Mouse (Mus musculus) A20 (cell line): ENCODE measurements around the gene Pnmal1.
"Not testable (repeated sequence)": the region's sequence is repeated elsewhere in the genome, so short reads cannot be mapped to it uniquely, and the experiment has no call there.

Source experiments
- DNase-seq: peaks from one replicate; pipeline ENCODE4 v3.0.0-alpha.2; 2011; ENCODE audit warnings: low read depth, low spot score

Gene Pnmal1

DNA sequence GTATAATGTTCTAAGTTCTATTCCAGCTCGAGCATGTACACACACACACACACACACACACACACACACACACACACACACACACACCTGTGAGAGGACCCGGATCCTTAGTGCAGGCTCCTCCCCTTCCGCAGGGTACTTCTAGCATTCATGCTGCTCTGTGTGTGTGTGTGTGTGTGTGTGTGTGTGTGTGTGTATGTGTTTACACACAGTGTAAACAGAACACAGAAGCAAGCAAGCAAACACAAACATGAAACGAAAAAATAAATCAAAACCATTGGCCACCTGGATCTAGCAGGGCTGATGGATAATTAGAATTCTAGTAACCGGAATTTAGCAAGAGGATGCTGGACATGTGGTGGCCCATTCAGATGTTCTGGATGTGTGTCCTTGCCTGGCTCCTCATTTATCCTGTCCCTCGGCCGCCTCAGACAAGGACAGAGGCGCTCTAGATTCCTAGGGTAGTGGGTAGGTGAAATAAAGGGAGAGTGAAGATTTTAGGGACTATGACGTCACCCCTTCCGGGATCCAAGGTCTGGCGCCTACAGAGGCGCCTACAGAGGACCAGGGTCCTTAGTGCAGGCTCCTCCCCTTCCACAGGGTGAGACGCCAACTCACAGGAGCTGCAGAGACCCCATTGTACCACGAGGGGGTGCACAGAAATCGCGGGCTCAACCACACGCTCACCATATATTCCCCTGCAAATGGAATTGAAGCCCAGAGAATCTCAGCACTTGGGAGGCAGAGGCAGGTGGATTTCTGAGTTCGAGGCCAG lies 8.4 kb upstream of the Pnmal1 start:
- DNase-seq, result peak; percentile 96

DNA sequence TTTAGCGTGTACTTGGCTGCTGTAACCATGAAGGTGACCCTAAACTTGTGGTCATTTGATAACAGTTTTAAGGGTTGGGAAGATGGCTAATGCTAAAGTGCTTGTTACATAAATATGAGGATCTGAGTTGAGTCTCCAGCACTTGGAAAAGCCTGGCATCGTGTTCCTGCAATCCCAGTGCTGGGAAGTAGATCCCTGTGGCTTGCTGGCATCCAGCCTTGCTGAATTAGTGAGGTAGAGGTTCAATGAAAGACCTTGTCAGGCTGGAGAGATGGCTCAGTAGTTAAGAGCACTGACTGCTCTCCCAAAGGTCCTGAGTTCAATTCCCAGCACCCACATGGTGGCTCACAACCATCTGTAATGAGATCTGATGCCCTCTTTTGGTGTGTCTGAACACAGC lies 5.7 kb upstream of the Pnmal1 start:
- DNase-seq, result not testable (repeated sequence)

DNA sequence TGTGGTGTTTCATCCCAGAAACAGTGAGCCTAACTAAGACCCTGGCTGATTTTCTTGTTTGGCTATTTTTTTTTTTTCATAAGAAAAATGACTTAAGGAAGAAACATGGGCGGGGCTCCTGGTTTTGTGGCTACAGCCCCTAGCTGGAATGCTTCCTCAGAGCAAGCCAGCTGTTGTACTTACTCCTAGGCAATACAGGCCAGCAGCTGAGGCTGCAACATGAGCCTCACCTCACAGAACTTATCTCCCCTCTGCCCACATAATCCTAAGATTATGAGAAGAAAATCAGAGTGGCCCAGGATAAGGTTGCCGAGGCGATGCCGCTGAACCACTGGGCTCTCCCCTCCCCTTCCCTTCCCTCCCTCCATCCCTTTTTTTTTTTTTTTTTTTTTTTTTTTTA lies 3.8 kb upstream of the Pnmal1 start:
- DNase-seq, result no peak

DNA sequence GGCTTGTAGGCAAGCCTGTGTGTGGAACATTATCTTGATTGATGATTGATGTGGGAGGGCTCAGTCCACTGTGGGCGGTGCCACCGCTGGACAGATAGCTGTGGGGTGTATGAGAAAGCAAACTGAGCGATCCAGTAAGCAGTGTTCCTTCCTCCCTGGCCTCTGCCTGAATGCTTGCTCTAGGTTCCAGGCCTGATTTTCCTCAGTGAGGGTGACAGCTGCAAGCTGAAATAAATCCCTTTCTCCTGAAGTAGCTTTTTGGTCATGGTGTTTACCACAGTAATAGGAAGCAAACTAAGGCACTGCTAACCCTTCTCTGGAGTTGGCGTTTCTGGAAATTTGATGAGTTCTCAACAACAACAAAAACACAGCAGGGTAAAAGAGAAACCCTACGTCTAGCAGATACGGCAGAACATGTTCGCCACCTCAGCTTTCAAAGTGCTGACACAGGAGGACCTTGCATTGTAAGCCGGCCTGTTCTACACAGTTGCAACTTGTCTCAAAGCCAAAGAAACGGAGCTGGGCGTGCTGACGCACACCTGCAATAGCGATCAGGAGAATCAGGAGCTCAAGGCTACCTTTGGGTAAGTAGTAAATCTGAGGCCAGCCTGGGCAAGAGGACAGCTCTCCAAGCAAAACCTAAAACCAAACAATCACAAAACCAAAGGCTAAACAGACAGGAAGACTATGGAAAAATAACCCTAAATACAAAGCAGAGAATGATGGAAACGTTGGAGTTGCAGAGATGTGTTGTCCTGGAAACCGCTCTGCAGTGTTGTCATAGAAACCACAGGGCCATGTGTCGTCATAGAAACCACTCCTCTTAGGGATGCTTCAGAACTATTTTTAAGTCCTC lies 2.8 kb upstream of the Pnmal1 start:
- no peak for DNase-seq

DNA sequence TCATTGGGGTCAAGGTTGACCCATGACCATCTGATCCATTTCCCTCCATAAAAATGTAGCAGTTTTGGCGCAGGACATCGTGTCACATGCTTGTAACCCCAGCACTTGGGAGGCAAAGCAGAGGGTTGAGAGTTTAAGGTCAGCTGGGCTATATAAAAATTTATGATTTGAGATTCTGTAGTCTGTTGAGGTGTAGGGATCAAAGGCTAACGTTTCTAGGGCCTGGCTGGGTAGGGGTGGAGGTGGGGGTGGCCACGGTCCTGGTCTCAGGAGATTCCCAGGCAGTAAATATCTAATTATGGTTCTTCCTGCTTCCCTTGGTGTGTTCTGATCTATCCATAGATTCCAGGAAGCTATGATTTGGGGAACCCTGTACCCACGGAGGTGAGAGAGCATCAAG lies 2.2 kb downstream of the Pnmal1 start:
- DNase-seq, result no peak

DNA sequence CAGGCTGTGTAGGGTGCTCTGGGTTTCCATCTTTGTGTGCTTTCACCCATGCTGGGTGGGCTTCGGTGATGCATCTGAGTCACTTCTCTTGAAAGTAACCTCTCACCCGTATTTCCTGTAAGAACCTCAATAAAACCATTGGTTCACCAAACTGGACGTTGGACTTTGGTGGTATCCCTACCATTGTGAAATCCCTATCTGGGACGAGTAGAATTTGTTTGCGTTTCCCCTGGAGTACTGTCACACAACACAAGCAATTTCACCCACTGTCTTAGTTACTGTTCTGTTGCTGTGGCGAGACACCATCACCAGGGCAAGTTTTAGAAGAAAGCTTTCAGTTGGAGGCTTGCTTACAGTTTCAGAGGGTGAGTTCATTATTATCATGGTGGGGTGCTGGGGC lies 8.9 kb downstream of the Pnmal1 start:
- DNase-seq, result no peak

DNA sequence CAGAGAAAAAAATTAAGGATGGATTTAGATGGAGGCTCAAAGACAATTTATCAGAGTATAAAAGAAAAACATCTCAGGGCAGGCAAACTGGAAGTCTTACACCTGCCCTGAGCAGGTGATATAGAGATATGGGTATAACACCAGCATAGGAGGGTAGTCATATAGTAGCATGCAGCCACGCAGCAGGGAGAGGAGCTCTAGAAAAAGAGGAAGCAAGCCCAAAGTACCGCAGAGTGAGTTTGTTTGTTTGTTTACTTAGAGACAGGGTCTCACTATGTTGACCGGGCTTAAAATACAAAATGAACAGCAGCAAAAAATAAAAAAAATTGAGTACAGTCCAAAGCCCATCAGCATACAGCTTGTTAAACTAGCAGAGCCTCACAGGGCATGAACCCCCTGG lies 11.7 kb downstream of the Pnmal1 start:
- peak; percentile 67 for DNase-seq

DNA sequence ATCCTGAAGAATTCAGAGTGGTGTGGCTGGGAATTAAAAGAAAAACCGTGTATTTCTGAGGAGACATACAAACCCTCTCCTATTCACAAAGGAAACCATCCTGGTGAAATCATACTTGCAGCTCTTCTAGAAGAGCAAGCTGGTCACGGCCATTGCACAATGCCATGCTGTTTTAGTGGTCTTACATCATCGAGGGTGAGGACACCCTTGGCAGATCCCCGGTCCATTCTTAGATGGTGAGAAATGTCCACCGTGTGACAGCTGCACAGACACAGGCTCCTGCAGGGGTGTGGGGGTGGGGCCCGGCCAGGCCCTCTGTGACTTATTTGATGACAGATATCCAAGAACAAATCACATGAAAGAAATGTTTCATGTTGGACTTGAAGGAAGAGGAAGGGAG lies 14.5 kb downstream of the Pnmal1 start:
- DNase-seq, result peak; percentile 41

DNA sequence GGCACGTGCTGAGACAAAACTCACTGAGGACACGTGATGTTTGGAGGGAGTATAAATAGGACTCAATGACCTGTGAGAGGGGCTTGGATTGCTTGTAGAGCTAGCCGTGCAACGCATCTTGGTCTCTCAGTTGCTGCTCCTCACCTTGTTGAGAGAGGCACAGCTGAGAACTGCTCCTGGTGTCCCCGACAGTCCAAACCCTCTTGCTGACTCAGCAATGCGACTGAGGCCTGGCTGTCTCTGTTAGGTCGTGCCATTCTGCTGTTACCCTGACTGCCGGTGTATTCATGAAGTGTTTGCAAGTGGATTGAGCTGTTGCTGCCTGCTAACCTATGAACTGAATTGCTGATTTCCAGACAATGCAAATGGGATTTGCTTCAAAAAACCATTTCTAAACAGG lies 16.8 kb downstream of the Pnmal1 start:
- DNase-seq, result no peak

DNA sequence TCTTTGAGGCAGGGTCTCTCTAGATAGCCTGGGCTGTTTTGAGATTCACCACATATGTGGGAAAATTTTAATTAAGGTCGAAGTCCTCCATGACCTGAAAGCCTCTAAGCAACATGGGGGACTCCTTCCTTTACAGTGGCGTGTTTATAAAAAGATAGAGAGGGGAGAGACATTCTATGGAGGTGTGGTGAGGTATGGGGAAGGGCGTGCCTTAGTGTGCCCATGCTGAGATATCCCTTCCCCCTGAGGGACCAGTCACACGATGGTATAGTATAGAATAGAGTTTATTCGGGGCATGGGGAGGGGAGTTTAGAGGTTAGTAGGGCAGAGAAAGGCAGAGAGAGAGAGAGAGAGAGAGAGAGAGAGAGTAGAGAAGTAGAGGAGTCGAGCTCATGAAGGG lies 18.7 kb downstream of the Pnmal1 start:
- no peak for DNase-seq

DNA sequence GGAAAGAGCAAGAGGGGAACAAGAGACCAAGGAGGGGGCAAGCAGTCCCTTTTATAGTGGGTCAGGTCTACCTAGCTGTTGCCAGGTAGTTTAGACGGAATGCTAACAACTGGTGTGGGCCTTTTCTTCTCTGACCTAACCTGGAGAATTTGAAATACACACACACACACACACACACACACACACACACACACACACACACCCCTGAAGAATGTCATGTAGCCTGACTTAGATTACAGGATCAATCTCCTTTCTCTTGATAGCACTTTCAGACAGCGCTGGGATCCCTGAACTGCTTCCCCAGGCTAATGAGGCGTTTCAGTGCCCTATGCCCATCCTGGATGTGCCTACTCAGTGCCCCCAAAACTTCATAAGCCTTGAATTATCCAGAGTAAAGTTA lies 19.1 kb downstream of the Pnmal1 start:
- no peak for DNase-seq

DNA sequence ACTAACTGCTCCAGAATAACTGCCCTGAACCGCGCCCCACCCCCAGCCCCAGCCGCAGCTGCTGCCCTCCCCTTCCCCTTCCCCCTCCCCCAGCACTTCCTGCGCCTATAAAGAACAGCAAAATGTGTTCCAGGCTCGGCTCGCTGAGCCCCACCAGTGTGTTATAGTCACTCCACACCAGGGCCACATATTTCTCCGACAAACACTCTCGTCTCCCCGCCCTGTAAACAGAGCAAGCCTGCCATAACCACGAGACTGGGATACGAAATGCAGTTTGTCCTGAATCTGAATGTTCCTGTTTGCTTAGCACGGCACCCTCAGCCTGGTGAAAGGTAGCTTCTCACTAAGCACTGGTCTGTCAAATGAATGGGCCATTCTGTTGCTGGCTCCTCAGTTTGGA lies 20.9 kb downstream of the Pnmal1 start:
- peak; percentile 57 for DNase-seq

DNA sequence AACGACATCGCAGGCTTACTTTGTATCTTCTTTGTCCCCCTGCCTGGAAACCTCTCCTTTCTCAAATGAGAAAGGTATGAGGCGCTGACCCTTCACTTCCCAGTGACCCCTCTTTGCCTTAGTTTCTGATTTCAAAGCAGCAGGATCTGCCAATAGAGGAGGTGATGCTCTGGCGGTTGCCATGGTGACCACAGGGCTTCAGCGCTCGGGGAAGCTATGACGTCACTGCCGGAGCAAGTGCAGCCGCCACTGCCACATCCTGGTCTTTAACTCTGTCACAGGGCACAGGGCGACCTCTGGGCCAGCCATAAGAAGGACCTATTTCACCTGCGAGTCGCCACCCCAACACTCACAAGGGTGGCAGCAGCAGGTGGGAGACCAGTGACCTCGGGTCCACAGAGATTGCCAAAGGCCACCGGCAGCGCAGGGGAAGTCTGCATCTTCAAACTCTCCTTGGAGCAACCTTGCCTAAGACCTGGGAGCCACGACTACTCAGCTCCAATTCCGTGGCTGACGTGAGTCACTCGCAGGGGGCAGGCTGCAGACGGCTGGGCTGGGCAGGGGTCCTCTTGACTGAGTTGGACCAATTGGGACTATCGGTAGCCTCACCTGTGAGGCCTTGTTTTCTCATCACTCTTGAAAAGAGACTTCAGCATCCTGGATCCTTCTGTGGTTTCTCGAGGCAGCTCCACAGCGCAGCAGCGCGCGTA lies 23.5 kb downstream of the Pnmal1 start, which contains the start of gene Gm42372:
TSS of gene Gm42372 (plus strand) at position 228 of the 710 bp plus-strand sequence.
- no peak for DNase-seq

DNA sequence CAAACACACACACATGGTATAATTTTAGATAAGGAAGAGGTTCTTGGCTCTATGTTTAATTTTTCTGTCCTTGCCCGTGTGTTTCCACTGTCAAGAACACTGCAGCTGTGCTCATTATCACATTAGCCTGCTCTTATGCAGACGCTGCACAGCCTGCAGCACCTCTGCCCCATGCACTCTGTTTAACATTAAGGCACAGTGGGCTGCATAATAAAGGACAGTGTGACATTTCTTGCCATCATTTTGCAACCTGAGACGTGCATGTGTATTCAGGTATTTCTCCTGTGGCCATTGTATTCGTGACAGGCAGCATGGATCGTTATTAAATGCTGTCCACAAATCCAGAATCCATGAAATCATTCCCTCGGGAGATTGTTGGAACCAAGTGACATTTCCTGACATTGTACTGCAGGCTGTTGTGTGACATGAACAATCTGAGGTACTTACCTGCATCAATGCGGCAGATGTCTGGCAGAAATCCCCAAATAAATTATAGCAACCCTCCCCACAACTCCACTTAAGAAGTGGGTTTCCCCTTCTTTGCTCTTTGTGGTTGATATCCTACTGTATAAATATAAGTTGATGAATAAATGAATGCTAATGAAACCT lies 28.2 kb downstream of the Pnmal1 start:
- no peak for DNase-seq

DNA sequence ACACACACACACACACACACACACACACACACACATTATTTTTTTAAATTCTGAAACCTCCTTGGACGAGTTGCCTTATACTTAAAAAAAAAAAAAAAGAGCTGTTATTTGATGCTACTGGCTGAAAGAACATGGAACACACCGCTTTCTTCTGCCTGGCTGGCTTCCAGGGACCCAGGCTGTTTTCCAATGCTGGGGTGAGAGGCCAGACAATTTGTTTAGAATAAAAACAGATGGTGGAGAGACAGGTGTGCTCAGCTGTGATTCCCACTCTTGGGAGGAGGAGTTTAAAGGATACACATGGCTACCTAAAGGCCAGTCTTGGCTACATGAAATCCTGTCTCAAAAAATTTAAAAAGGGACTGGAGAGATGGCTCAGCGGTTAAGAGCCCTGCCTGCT lies 28.9 kb downstream of the Pnmal1 start:
- DNase-seq, result no peak

DNA sequence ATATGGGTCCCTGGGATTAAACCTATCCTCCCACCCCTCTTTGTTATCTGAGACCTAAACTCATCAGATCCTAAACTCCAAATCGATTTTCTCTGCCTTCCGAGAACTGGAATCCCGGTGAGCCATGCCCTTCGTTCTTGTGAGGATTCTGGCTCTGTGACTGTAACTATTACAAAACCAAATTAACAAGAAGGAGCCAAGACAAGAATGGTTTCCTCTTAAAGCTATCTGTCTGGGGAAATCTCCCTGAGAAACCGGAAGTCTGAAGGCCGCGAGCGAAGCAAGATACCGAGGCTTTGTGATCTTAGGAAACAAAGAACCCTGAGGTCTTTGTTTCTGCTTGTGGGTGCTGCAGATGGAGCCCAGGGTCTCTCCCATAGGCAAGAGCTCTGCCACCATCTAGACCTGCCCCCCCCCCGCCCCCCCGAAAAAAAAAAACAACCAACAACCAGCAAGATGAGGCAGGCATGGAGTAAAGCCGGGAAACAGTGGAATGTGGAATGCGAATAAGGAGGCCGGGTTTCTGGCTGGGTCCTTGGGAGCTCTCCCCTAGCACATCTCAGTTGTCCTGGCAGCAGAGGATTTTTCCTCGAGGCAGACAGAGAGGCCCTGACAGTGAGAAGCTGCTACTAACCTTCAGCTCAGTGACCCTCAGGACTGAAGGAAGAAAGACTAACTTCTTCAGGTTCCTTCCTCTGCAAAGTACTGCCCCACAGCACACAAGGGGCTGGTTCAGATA lies 30.7 kb downstream of the Pnmal1 start:
- no peak for DNase-seq

DNA sequence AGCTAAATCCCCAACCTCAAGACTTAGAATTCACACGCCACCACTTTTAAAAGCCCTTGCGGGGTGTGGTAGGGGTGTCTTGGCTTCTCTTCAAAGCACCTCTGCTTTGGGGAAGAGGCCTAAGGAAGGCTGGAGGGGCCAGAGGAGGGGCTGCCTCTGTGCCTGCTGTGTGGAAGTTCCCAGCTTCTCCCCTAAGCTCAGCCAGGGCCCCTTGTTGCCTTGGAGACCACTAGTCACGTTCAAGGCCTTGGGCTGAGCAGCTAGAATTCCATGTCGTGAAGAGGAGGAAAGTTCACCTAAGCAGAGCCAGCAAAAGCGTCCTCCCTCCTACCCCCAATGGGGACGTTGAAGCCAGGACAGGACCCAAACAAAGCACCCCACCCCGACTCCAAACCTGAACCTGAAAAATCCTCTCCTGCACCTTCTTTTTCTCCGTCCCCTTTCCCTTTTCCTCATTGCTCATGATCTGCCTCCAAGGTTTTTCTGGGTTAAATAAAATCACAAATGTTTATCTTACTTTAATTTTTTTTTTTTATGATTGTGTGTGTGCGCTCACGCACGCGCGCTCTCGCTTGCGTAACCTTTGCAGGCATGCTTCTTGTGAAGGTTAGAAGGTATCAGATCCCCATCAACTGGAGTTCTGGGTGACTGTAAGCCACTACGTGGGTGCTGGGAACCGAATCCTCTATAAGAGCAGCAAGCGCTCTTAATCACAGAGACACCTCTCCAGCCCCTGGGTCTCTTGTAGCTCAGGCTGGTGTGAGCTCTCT lies 32.4 kb downstream of the Pnmal1 start:
- no peak for DNase-seq

DNA sequence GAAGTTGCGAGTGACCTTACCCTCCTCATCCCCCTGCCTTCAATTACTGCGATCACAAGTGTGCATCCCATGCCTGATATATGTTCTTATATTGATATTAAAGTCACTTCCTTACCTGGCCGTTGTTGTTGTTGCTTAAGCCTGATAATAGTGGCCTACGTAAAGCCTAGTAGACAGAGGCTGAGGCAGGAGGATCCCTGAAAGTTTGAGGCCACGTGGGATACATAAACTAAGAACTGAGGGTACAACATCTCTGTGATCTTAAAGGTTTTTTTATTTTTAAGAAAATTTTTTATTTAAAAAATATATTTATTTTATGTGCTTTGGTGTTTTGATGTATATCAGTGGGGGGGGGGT lies 33.0 kb downstream of the Pnmal1 start, which contains the start of gene Ccdc8:
TSS of gene Ccdc8 (plus strand) at position 258 of the 357 bp plus-strand sequence.
- no peak for DNase-seq

DNA sequence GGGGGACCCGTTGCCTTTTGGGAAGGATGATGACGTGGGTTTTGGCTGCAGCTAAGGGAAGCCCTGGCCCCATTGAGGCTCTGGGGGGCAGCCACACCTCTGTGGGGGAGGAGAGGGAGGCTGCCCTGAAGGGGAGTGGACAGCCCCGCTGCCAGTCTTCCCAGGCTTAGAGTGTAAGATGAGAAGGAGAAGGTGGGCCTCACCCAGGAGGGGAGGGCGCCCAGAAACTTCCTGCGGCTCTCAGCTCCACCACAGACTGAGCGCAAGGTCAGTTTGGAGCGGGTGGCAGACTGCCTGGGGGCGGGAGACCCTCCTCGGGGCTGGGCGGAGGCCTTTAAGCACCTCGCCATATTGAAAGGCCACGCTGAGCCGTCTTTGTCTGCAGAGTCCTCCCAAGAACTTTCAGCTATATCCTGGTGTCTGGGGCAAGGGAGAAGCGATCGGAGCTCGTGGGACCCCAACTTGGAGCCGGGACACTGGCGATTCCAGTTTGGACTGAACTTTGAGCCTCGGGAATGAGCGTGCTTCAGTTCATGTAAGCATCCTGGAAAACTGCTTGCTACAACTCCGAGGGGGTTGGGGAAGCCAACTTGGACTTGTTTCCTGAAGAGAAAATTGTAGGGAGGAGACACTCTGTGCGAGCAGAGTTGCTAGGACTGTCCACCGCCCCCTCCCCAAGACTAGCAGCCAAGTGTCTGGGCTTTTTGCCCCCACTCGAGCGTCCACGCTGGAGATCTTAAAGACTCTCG lies 34.3 kb downstream of the Pnmal1 start:
- DNase-seq, result no peak

DNA sequence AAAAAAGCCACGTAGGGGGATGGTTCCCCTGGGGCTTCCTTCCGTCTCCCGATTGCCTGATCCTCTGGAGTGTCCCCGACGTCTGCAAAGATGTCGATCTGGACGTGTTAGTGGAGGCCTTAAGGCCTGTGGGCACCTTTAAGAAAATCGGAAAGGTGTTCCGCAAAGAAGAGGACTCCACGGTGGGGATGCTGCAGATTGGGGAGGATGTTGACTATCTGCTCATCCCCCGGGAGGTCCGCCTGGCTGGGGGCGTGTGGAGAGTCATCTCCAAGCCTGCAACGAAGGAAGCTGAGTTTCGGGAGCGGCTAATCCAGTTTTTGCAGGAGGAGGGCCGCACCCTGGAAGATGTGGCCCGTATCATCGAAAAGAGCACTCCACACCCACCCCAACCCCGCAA lies 34.9 kb downstream of the Pnmal1 start:
- no peak for DNase-seq
